Mouse (Mus musculus): Measurements from ENCODE around the gene Prtg.

The Prtg gene

GRCm38 (mm10) chr9:72808586-72808985 lies 1.9 kb downstream of the Prtg start:
- peak; percentile 10 for DNase-seq (ENCODE audit: extremely low read depth, insufficient read length, low spot score)

GRCm38 (mm10) chr9:72809077-72809476 lies 2.4 kb downstream of the Prtg start:
- DNase-seq (ENCODE audit: extremely low read depth, insufficient read length, low spot score) = no peak

GRCm38 (mm10) chr9:72810607-72811006 lies 3.9 kb downstream of the Prtg start:
- DNase-seq (ENCODE audit: extremely low read depth, insufficient read length, low spot score) = no peak

- no peak for DNase-seq (ENCODE audit: extremely low read depth, insufficient read length, low spot score)
Measured at GRCm38 (mm10) chr9:72812091-72812490, 5.4 kb downstream of the Prtg start.

- no peak for DNase-seq (ENCODE audit: extremely low read depth, insufficient read length, low spot score)
Measured at GRCm38 (mm10) chr9:72812594-72813570, 6.2 kb downstream of the Prtg start.

- DNase-seq (ENCODE audit: extremely low read depth, insufficient read length, low spot score) = no peak
Measured at GRCm38 (mm10) chr9:72825511-72825910, 18.8 kb downstream of the Prtg start.

GRCm38 (mm10) chr9:72825976-72826375 lies 19.3 kb downstream of the Prtg start:
- DNase-seq (ENCODE audit: extremely low read depth, insufficient read length, low spot score) = no peak

- DNase-seq (ENCODE audit: extremely low read depth, insufficient read length, low spot score) = no peak
Measured at GRCm38 (mm10) chr9:72828616-72829257, 22.1 kb downstream of the Prtg start.

- DNase-seq (ENCODE audit: extremely low read depth, insufficient read length, low spot score) = no peak
Measured at GRCm38 (mm10) chr9:72833992-72834696, 27.5 kb downstream of the Prtg start.

GRCm38 (mm10) chr9:72835007-72835406 lies 28.3 kb downstream of the Prtg start:
- DNase-seq (ENCODE audit: extremely low read depth, insufficient read length, low spot score) = no peak

- DNase-seq (ENCODE audit: extremely low read depth, insufficient read length, low spot score) = no peak
Measured at GRCm38 (mm10) chr9:72836708-72837495, 30.2 kb downstream of the Prtg start.

GRCm38 (mm10) chr9:72837598-72838160 lies 31.0 kb downstream of the Prtg start:
- DNase-seq (ENCODE audit: extremely low read depth, insufficient read length, low spot score) = no peak

- peak; percentile 18 for DNase-seq (ENCODE audit: extremely low read depth, insufficient read length, low spot score)
Measured at GRCm38 (mm10) chr9:72838256-72838655, 31.6 kb downstream of the Prtg start.

GRCm38 (mm10) chr9:72839346-72839990 lies 32.8 kb downstream of the Prtg start:
- DNase-seq (ENCODE audit: extremely low read depth, insufficient read length, low spot score) = no peak

GRCm38 (mm10) chr9:72844496-72844895 lies 37.8 kb downstream of the Prtg start:
- no peak for DNase-seq (ENCODE audit: extremely low read depth, insufficient read length, low spot score)

- DNase-seq (ENCODE audit: extremely low read depth, insufficient read length, low spot score) = peak; percentile 76
Measured at GRCm38 (mm10) chr9:72846160-72846559, 39.5 kb downstream of the Prtg start.

GRCm38 (mm10) chr9:72851541-72851940 lies 44.9 kb downstream of the Prtg start:
- DNase-seq (ENCODE audit: extremely low read depth, insufficient read length, low spot score) = no peak

- no peak for DNase-seq (ENCODE audit: extremely low read depth, insufficient read length, low spot score)
Measured at GRCm38 (mm10) chr9:72851979-72852378, 45.3 kb downstream of the Prtg start.

- no peak for DNase-seq (ENCODE audit: extremely low read depth, insufficient read length, low spot score)
Measured at GRCm38 (mm10) chr9:72853681-72854190, 47.1 kb downstream of the Prtg start.
